In the genomic region with DNA sequence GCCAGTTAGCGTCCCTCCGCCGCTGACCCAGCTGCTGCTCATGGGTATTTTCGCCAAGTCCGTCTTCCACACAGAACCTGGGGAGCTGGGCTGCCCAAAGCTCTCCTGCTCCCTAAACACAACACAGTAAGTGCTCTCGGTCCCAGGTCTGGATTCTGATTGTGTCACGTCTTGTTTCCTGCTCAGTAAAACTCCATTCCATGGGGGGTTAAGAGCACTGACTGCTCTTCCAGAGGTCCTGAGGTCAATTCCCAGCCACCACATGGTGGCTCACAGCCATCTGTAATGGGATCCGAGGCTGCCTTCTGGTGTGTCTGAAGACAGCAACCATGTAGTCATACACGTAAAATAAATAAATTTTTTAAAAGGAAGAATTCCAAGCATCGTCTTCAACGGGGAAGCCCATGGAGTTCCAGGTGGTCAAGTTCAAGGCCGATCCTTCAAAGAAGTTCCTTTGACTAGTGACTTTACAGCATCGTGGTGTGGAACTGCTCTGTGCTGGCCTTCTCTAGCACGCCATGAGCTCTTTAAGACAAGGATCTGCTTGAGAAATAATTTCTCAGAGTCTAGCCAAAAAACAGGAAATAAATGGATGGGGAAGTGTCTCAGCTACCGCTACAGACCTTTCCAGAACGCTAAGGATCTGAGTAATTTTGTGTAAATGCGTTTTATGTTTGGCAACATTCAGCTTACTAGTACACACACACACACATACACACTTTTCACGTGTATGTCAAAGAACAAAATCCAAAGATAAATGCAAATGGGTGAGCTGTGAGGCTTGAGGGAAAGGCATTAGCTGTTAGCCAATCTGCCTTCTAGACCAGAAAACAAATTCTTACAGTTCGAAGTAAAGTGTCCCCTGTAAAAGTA, we compare ENCODE assay signal across 15 mouse cellular contexts.
"Had no signal": no experiment of that assay in that cellular context is flagged by ENCODE, and none has a peak within 500 bp of the region (broad histone marks: within the 10 kb centered on the region; RNA-seq: fewer than 3 reads in every experiment).

No protein-coding gene starts in this region.

- H3K27ac ChIP-seq: left cerebral cortex, adult 2 months; liver, embryonic 13.5 days; midbrain, embryonic 10.5 days; midbrain, embryonic 13.5 days; stomach, postnatal 0 days had no signal

- ATAC-seq: midbrain, embryonic 13.5 days had no signal

- H3K4me3 ChIP-seq: left cerebral cortex, adult 2 months; liver, embryonic 13.5 days; megakaryocyte, embryonic 14.5 days; midbrain, embryonic 10.5 days; midbrain, embryonic 13.5 days had no signal

- H3K4me1 ChIP-seq: liver, embryonic 13.5 days; midbrain, embryonic 10.5 days; midbrain, embryonic 13.5 days had no signal

- DNase-seq: kidney, adult 9 months; kidney, postnatal 25 days; layer of hippocampus, postnatal 36 days; liver, embryonic 13.5 days; lung, adult 2 months; lung, postnatal 14 days; right cerebral cortex, postnatal 4 days; thymus, adult 2 months; thymus, postnatal 14 days; thymus, postnatal 4 days had no signal
